Mouse (Mus musculus) embryonic facial prominence, embryonic 11.5 days (tissue): ENCODE data around the gene Hoxb4. TPM values are rescaled to one million over a fixed set of nuclear protein-coding genes. Genes with fewer than 3 reads are reported as not detected.

Experiments used
- ATAC-seq: fragments of 200-750 bp; cut with Nextera tagmentation; replicated peaks from 2 replicates; pipeline ENCODE4 v1.8.0; 2017; ENCODE audit warnings: low read depth; ENCODE audit not compliant: insufficient number of reproducible peaks, low FRiP score, low TSS enrichment
- DNase-seq: peaks from one replicate; pipeline ENCODE4 v3.0.0-alpha.2; 2015; ENCODE audit warnings: low spot score
- H3K27ac ChIP-seq: fragments of 300-500 bp; sonication (generic); replicated peaks from 2 replicates; pipeline ENCODE4 v1.5.1; 2014; ENCODE audit warnings: mild to moderate bottlenecking, low read depth, low read length, control low read depth
- H3K27me3 ChIP-seq: fragments of 300-500 bp; sonication (generic); 2 replicates; pipeline ENCODE4 v1.6.1; 2014; ENCODE audit warnings: mild to moderate bottlenecking, low read length, moderate library complexity, mixed read lengths; ENCODE audit not compliant: control insufficient read depth, insufficient read depth
- H3K36me3 ChIP-seq: fragments of 300-500 bp; sonication (generic); replicated peaks from 2 replicates; pipeline ENCODE4 v1.6.1; 2014; ENCODE audit warnings: low read depth, mild to moderate bottlenecking, low read length, moderate library complexity, mixed read lengths; ENCODE audit not compliant: control insufficient read depth, insufficient read depth
- H3K4me1 ChIP-seq: fragments of 300-500 bp; sonication (generic); 2 replicates; pipeline ENCODE4 v1.6.1; 2014; ENCODE audit warnings: low read length, mixed read lengths; ENCODE audit not compliant: control insufficient read depth, insufficient read depth
- H3K4me2 ChIP-seq: fragments of 300-500 bp; sonication (generic); 2 replicates; pipeline ENCODE4 v1.6.1; 2014; ENCODE audit warnings: low read depth, mild to moderate bottlenecking, control low read depth, low read length, moderate library complexity
- H3K4me3 ChIP-seq: fragments of 300-500 bp; sonication (generic); 2 replicates; pipeline ENCODE4 v1.5.1; 2014; ENCODE audit warnings: low read depth, low read length, control low read depth
- H3K9ac ChIP-seq: fragments of 300-500 bp; sonication (generic); replicated peaks from 2 replicates; pipeline ENCODE4 v1.6.1; 2014; ENCODE audit warnings: mild to moderate bottlenecking, control low read depth, low read length
- H3K9me3 ChIP-seq: fragments of 300-500 bp; sonication (generic); replicated peaks from 2 replicates; pipeline ENCODE4 v1.6.1; 2016; ENCODE audit warnings: mild to moderate bottlenecking, low read length, inconsistent platforms, mixed read lengths; ENCODE audit not compliant: control insufficient read depth
- WGBS: fragments of 180-500 bp; shearing (Covaris S2); extraction: QIAGEN DNeasy Blood & Tissue Kit; methylation state at CpG from one replicate; pipeline ENCODE4 v1.1.7; 2014; 5-methylcytosine and 5-hydroxymethylcytosine counted together
- polyA plus RNA-seq: library from polyadenylated mRNA; unstranded; fragments of >200 nt; fragmentation: Nextera tagmentation; extraction: Ambion mirVana; gene quantifications from 2 replicates; pipeline ENCODE4 v1.2.1, GENCODE M21; 2014

Hoxb4 gene
- polyA plus RNA-seq, 1 experiment from 2014 or later, result 0.24 TPM

GRCm38 (mm10) chr11:96282795-96283430, 35.2 kb upstream of the Hoxb4 start:
- Histone ChIP-seq H3K9ac (no peak overlapping the region), H3K9me3 (no peaks in the 10 kb centered on the region), H3K4me3 (no peak overlapping the region), H3K36me3 (no peaks in the 10 kb centered on the region; the same call in 1 of the 2 replicates), H3K4me2 (no peak overlapping the region), H3K4me1 (no peaks in the 10 kb centered on the region), H3K27ac (no peak overlapping the region), H3K27me3 (peaks cover 91% of the 10 kb centered on the region)
- WGBS, result under 1% methylated on average over 49 of the region's 49 CpGs
- ATAC-seq, result no peak
- no peak for DNase-seq

- Histone ChIP-seq H3K27ac (no peak overlapping the region), H3K4me1 (no peaks in the 10 kb centered on the region), H3K9me3 (no peaks in the 10 kb centered on the region), H3K9ac (no peak overlapping the region), H3K36me3 (no peaks in the 10 kb centered on the region; the same call in 1 of the 2 replicates), H3K4me2 (0 out of 2 replicates have a peak overlapping the region, but pooled peaks have one; percentile 1), H3K27me3 (peaks cover 91% of the 10 kb centered on the region), H3K4me3 (no peak overlapping the region)
- WGBS, result under 1% methylated on average over 49 of the region's 49 CpGs
- peak; percentile 60 for DNase-seq
- ATAC-seq, result no peak
Observed at GRCm38 (mm10) chr11:96284041-96284749, 33.9 kb upstream of the Hoxb4 start.

GRCm38 (mm10) chr11:96284774-96285734, 33.0 kb upstream of the Hoxb4 start:
- ATAC-seq (no peak), DNase-seq (no peak)
- Histone ChIP-seq H3K4me2 (no peak overlapping the region), H3K9ac (no peak overlapping the region), H3K27ac (no peak overlapping the region), H3K9me3 (no peaks in the 10 kb centered on the region), H3K4me1 (no peaks in the 10 kb centered on the region), H3K4me3 (no peak overlapping the region), H3K36me3 (no peaks in the 10 kb centered on the region; the same call in 1 of the 2 replicates), H3K27me3 (peaks cover 91% of the 10 kb centered on the region)
- under 1% methylated on average over 33 of the region's 37 CpGs for WGBS

GRCm38 (mm10) chr11:96285771-96286738, 32.0 kb upstream of the Hoxb4 start, which contains the start of gene Hoxb7:
Hoxb7 (plus strand) TSS chr11:96286623.
- H3K27ac ChIP-seq, result no peak within 1 kb of the TSS
- DNase-seq, result no peak
- H3K36me3 ChIP-seq, result no peaks in the 10 kb centered on the region; the same call in 1 of the 2 replicates
- H3K9me3 ChIP-seq, result no peaks in the 10 kb centered on the region
- ATAC-seq, result no peak
- peaks cover 92% of the 10 kb centered on the region for H3K27me3 ChIP-seq
- 1% methylated on average over 43 of the region's 43 CpGs for WGBS
- no peaks in the 10 kb centered on the region for H3K4me1 ChIP-seq
- no peak within 1 kb of the TSS for H3K9ac ChIP-seq
- peak within 1 kb of the TSS; percentile 21; the same call in 1 of the 2 replicates for H3K4me2 ChIP-seq
- no peak within 1 kb of the TSS for H3K4me3 ChIP-seq

- H3K9me3 ChIP-seq, result no peaks in the 10 kb centered on the region
- H3K36me3 ChIP-seq, result no peaks in the 10 kb centered on the region
- H3K4me2 ChIP-seq, result peak overlapping the region; percentile 21; the same call in 1 of the 2 replicates
- no peak overlapping the region for H3K9ac ChIP-seq
- ATAC-seq (no peak), DNase-seq (no peak)
- no peak overlapping the region for H3K4me3 ChIP-seq
- peaks cover 91% of the 10 kb centered on the region for H3K27me3 ChIP-seq
- no peak overlapping the region for H3K27ac ChIP-seq
- WGBS, result under 1% methylated on average over 54 of the region's 55 CpGs
- no peaks in the 10 kb centered on the region for H3K4me1 ChIP-seq
Observed at GRCm38 (mm10) chr11:96286739-96287385, 31.2 kb upstream of the Hoxb4 start.

- ATAC-seq (no peak), DNase-seq (no peak)
- Histone ChIP-seq H3K9me3 (no peaks in the 10 kb centered on the region), H3K27ac (no peak overlapping the region), H3K9ac (no peak overlapping the region), H3K27me3 (peaks cover 92% of the 10 kb centered on the region), H3K4me2 (no peak overlapping the region), H3K4me1 (no peaks in the 10 kb centered on the region), H3K36me3 (no peaks in the 10 kb centered on the region), H3K4me3 (no peak overlapping the region)
- 0% methylated on average over 9 of the region's 9 CpGs for WGBS
Observed at GRCm38 (mm10) chr11:96287411-96287810, 30.7 kb upstream of the Hoxb4 start.
